Mouse (Mus musculus): Measurements from ENCODE around the gene Glt28d2. TPM values are rescaled to one million over a fixed set of nuclear protein-coding genes. Genes with fewer than 3 reads are reported as not detected.

Glt28d2 gene
- total RNA-seq, 2 experiments from 2014 or later = 0.47 to 0.70 TPM

- intact Hi-C loops (cut with DNase I) = no loop called here
- DNase-seq (ENCODE audit: low spot score in 2 of 2) = no peak
These were observed 45.7 kb downstream of the Glt28d2 start for GRCm38 (mm10) chr3:85841454-85842176.

- DNase-seq (ENCODE audit: low spot score in 2 of 2) = no peak
- intact Hi-C loops (cut with DNase I) = no loop called here
These were observed 53.7 kb downstream of the Glt28d2 start for GRCm38 (mm10) chr3:85833627-85834026.

GRCm38 (mm10) chr3:85832490-85833155 is 54.7 kb downstream of the Glt28d2 start:
- intact Hi-C loops (cut with DNase I) = no loop called here
- DNase-seq (ENCODE audit: low spot score in 2 of 2) = no peak

GRCm38 (mm10) chr3:85831785-85832184 is 55.5 kb downstream of the Glt28d2 start:
- intact Hi-C loops (cut with DNase I) = no loop called here
- DNase-seq (ENCODE audit: low spot score in 2 of 2) = no peak

- no peak for DNase-seq (ENCODE audit: low spot score in 2 of 2)
- intact Hi-C loops (cut with DNase I) = no loop called here
These were observed 58.3 kb downstream of the Glt28d2 start for GRCm38 (mm10) chr3:85829047-85829446.

GRCm38 (mm10) chr3:85827815-85828214 is 59.5 kb downstream of the Glt28d2 start:
- no peak for DNase-seq (ENCODE audit: low spot score in 2 of 2)
- intact Hi-C loops (cut with DNase I) = no loop called here

GRCm38 (mm10) chr3:85827283-85827682 is 60.0 kb downstream of the Glt28d2 start:
- no peak for DNase-seq (ENCODE audit: low spot score in 2 of 2)
- intact Hi-C loops (cut with DNase I) = no loop called here

GRCm38 (mm10) chr3:85820839-85821548 is 66.3 kb downstream of the Glt28d2 start:
- no peak for DNase-seq (ENCODE audit: low spot score in 2 of 2)
- intact Hi-C loops (cut with DNase I) = no loop called here

Other genes starting within 250 kb of the Glt28d2 start
- 1 to 10 TPM; 4.3 to 5.0 TPM for gene Fam160a1, start 70.2 kb downstream of the Glt28d2 start, total RNA-seq (2021)
- 1 to 10 TPM in 1 of 2 experiments, under 1 TPM in 1; 0.66 to 1.3 TPM for gene Gm37240, start within 50 bp of the Glt28d2 start, total RNA-seq (2021)
- 10 to 100 TPM; 17.1 to 17.3 TPM for gene Sh3d19, start 83.6 kb upstream of the Glt28d2 start, total RNA-seq (2021)
- gene Prss48, start 115.0 kb upstream of the Glt28d2 start, total RNA-seq (2021) = not detected

Measured in left cerebral cortex, postnatal 36 days (tissue).